Mouse (Mus musculus): Measurements from ENCODE around the gene Atp6v1e1. TPM values are rescaled to one million over a fixed set of nuclear protein-coding genes. Genes with fewer than 3 reads are reported as not detected.

Atp6v1e1 gene
- polyA plus RNA-seq, 1 experiment from 2014 or later: 112 TPM

DNA sequence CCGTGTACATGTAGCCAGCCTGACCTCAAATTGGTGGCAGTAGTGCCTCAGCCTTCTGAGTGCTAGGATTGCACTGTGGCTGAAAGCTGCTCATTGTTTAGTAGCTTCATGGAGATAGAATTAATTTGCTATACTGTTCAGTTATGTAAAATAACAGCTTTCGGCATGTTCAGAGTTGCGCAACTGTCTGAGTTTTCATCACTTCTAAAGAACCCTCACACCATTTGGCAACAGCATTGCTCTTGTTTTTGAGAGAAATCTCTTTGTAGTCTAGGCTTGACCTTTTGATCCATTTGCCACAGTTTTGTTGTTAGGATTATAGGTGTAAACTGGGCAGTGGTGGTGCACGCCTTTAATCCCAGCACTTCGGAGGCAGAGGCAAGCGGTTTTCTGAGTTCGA is 17.7 kb upstream of the Atp6v1e1 start:
- no peak overlapping the region for H3K4me3 ChIP-seq (ENCODE audit: low read length)
- peaks cover 5% of the 10 kb centered on the region for H3K4me1 ChIP-seq (replicated peaks; ENCODE audit: control insufficient read depth, insufficient read depth, low read length)
- WGBS: 91% methylated on average over 7 of the region's 7 CpGs
- no peaks in the 10 kb centered on the region for H3K27me3 ChIP-seq (ENCODE audit: control insufficient read depth, insufficient read depth, low read depth, low read length)
- H3K9ac ChIP-seq (ENCODE audit: low read length): no peak overlapping the region
- ATAC-seq (ENCODE audit: low read depth): no peak
- no peaks in the 10 kb centered on the region for H3K36me3 ChIP-seq (ENCODE audit: control insufficient read depth, insufficient read depth, low read length)
- H3K27ac ChIP-seq (ENCODE audit: low read length): no peak overlapping the region
- no peak overlapping the region for H3K4me2 ChIP-seq (ENCODE audit: low read depth, low read length)
- no peaks in the 10 kb centered on the region for H3K9me3 ChIP-seq (ENCODE audit: control insufficient read depth, low read length)

DNA sequence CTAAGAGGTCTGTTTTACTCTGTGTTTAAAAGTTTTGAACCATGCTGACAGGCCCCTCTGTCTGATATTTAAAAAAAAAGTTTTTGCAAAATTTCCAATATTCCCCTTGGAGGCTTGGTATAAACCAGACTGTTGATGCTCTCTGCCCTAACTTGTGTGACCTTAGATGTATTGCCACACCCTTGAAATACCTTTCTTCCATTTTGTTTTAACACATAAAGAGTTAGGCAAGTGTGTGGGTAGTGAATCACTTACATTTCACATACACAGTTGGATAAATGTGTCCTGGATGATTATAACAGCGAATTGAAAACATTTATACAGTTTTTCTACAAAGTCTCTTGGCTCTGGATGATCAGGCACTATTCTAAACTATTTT is 14.5 kb upstream of the Atp6v1e1 start:
- H3K9ac ChIP-seq (ENCODE audit: low read length): peak overlapping the region; percentile 87; the same call in 1 of the 2 replicates
- H3K27me3 ChIP-seq (ENCODE audit: control insufficient read depth, insufficient read depth, low read depth, low read length): no peaks in the 10 kb centered on the region
- ATAC-seq (ENCODE audit: low read depth): no peak
- 59% methylated on average over 1 of the region's 1 CpGs for WGBS
- H3K27ac ChIP-seq (ENCODE audit: low read length): no peak overlapping the region
- no peaks in the 10 kb centered on the region for H3K9me3 ChIP-seq (ENCODE audit: control insufficient read depth, low read length)
- H3K36me3 ChIP-seq (ENCODE audit: control insufficient read depth, insufficient read depth, low read length): no peaks in the 10 kb centered on the region
- peak overlapping the region; percentile 68 for H3K4me3 ChIP-seq (ENCODE audit: low read length)
- H3K4me1 ChIP-seq (replicated peaks; ENCODE audit: control insufficient read depth, insufficient read depth, low read length): peaks cover 5% of the 10 kb centered on the region
- peak overlapping the region; percentile 67 for H3K4me2 ChIP-seq (ENCODE audit: low read depth, low read length)

DNA sequence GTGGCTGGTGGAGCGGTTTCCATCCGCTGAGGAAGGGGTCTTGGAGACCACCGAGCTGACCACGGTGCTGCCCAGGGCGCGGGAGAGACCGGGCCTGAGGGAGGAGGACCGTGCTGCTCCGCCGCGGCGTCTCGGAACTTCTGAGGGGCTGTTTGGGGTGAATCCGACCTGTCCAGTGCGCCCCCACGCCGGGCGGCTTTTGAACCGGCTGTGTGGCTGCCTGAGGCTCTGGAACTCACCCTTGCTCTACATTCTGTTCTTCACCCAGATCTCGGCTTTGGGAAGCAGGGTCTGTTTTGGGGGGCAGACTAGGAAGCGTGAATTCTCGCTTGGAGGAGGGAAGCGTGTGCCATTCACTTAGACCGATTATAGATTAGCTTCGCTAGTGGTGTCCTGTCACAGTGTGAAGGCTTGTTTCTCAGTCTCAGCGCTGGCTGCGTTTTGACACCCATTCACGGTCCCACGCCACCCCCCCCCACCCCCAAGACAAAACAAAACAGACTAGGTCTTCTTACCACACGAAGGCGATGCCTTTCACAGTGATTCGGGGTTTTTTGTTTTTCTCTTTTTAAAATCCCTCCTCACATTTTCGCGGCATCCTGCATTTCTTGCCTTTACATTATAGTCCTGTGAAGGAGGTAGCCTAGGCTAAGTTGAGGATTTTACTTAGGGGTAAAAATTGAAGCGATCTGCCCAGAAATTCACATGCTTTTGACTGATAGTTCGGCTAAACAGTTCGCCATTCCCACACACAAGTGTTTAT is 14.0 kb upstream of the Atp6v1e1 start:
- H3K4me1 ChIP-seq (replicated peaks; ENCODE audit: control insufficient read depth, insufficient read depth, low read length): peaks cover 5% of the 10 kb centered on the region
- peak overlapping the region; percentile 67 for H3K4me2 ChIP-seq (ENCODE audit: low read depth, low read length)
- H3K4me3 ChIP-seq (ENCODE audit: low read length): peak overlapping the region; percentile 68
- ATAC-seq (ENCODE audit: low read depth): peak; percentile 75
- no peaks in the 10 kb centered on the region for H3K9me3 ChIP-seq (ENCODE audit: control insufficient read depth, low read length)
- peak overlapping the region; percentile 88 for H3K27ac ChIP-seq (ENCODE audit: low read length)
- H3K27me3 ChIP-seq (ENCODE audit: control insufficient read depth, insufficient read depth, low read depth, low read length): no peaks in the 10 kb centered on the region
- no peaks in the 10 kb centered on the region for H3K36me3 ChIP-seq (ENCODE audit: control insufficient read depth, insufficient read depth, low read length)
- peak overlapping the region; percentile 87 for H3K9ac ChIP-seq (ENCODE audit: low read length)
- 1% methylated on average over 37 of the region's 37 CpGs for WGBS

DNA sequence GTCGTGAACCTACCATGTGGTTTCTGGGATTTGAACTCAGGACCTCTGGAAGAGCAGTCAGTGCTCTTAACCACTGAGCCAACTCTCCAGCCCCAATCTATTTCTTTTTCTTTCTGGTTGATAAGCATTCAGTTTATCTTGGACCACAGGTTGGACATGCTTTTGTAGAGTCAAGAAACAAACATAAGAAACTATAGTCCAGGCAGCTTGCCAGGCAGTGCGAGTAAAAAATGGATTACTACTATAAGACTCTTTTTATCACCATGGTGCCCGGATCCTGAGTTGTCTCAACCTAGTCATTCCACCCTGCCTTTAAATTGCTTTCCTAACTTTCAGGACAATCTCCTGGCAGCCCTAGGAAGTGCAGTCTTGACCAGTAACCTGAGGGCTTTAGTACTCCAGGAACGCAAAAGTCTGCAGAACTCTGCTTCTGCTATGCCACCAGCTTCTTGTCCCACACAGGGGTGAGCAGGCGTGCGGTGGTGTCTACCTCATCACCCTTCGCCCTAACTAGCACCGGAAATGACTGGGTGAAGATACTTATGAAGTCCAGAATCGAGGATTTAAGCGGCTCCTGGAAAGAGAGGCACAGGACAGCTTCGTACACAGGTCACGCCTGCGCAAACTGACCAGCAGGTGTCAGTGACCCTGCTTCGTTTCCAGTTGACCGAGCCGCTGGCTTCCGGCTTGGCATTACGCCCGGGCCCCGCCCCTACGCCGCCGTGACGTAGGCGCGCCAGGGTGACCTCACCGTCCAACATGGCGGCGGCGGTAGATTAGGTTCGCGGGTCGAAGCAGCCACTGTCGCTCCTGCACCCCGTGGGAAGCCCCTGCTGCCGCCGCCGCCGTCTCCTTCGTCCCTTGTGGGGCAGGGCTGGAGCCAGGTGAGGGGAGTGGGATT is 13.1 kb upstream of the Atp6v1e1 start, which contains the start of gene Bcl2l13:
Gene Bcl2l13, plus strand, starts transcription at position 739 of the 901 bp plus-strand sequence.
- Histone ChIP-seq H3K4me3 (ENCODE audit: low read length) (peak within 1 kb of the TSS; percentile 68), H3K9ac (ENCODE audit: low read length) (peak within 1 kb of the TSS; percentile 87), H3K9me3 (ENCODE audit: control insufficient read depth, low read length) (no peaks in the 10 kb centered on the region), H3K4me1 (replicated peaks; ENCODE audit: control insufficient read depth, insufficient read depth, low read length) (peaks cover 5% of the 10 kb centered on the region), H3K4me2 (ENCODE audit: low read depth, low read length) (peak within 1 kb of the TSS; percentile 67), H3K27me3 (ENCODE audit: control insufficient read depth, insufficient read depth, low read depth, low read length) (no peaks in the 10 kb centered on the region), H3K36me3 (ENCODE audit: control insufficient read depth, insufficient read depth, low read length) (no peaks in the 10 kb centered on the region), H3K27ac (ENCODE audit: low read length) (peak within 1 kb of the TSS; percentile 88)
- 3% methylated on average over 40 of the region's 40 CpGs for WGBS
- peak; percentile 97 for ATAC-seq (ENCODE audit: low read depth)

DNA sequence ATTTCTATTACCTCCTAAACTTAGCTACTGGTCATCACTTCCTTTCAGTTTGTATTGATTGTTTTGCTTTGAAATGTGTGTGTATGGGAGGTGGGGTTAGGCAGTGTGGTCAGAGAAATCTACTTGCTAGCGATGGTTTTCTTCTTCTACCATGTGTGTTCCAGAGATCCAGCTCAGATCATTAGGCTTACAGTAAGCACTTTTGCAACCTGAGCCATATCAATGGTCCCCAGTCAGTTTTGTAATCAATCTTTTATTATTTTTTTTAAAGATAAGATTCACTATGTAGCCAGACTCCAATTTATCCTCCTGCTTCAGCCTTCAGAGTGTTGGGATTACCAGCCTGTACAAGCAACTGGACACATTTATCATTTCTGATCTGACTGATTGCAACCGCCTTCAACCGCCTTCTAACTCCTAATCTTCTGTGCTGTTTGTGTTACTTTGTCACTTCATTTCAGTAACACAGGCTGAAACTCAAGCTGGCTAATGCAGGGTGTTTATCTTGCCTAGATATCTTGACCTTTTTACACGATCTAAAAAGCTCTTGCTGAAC is 12.3 kb upstream of the Atp6v1e1 start:
- WGBS: 55% methylated on average over 4 of the region's 4 CpGs
- no peaks in the 10 kb centered on the region for H3K9me3 ChIP-seq (ENCODE audit: control insufficient read depth, low read length)
- peaks cover 5% of the 10 kb centered on the region for H3K4me1 ChIP-seq (replicated peaks; ENCODE audit: control insufficient read depth, insufficient read depth, low read length)
- no peak overlapping the region for H3K27ac ChIP-seq (ENCODE audit: low read length)
- H3K27me3 ChIP-seq (ENCODE audit: control insufficient read depth, insufficient read depth, low read depth, low read length): no peaks in the 10 kb centered on the region
- ATAC-seq (ENCODE audit: low read depth): no peak
- H3K36me3 ChIP-seq (ENCODE audit: control insufficient read depth, insufficient read depth, low read length): no peaks in the 10 kb centered on the region
- H3K9ac ChIP-seq (ENCODE audit: low read length): no peak overlapping the region
- no peak overlapping the region for H3K4me3 ChIP-seq (ENCODE audit: low read length)
- H3K4me2 ChIP-seq (ENCODE audit: low read depth, low read length): no peak overlapping the region

DNA sequence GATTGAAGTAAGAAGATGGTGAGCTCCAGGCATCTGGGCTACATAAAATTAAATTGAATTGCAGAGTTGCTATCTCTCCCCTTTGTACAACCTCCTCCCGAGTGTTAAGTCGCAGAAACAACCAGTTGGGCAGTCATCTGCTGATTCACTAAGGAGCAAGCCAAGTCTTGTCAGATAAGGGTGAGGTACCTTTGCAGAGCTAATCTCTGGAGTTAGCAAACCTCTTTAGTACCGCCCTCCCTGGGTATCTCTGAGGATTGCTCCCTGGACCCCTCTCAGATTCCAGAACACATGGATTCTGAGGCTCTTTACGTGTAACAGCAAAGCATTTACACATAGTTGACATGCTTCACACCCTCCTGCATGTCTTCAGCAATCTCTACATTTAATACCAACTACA is 9.5 kb upstream of the Atp6v1e1 start:
- no peak overlapping the region for H3K4me3 ChIP-seq (ENCODE audit: low read length)
- no peaks in the 10 kb centered on the region for H3K9me3 ChIP-seq (ENCODE audit: control insufficient read depth, low read length)
- whole genome bisulfite sequencing: 60% methylated on average over 4 of the region's 4 CpGs
- no peaks in the 10 kb centered on the region for H3K36me3 ChIP-seq (ENCODE audit: control insufficient read depth, insufficient read depth, low read length)
- H3K27me3 ChIP-seq (ENCODE audit: control insufficient read depth, insufficient read depth, low read depth, low read length): no peaks in the 10 kb centered on the region; the same call in 1 of the 2 replicates
- no peak overlapping the region for H3K4me2 ChIP-seq (ENCODE audit: low read depth, low read length)
- no peak for ATAC-seq (ENCODE audit: low read depth)
- H3K27ac ChIP-seq (ENCODE audit: low read length): no peak overlapping the region
- H3K4me1 ChIP-seq (replicated peaks; ENCODE audit: control insufficient read depth, insufficient read depth, low read length): peaks cover 3% of the 10 kb centered on the region
- no peak overlapping the region for H3K9ac ChIP-seq (ENCODE audit: low read length)

DNA sequence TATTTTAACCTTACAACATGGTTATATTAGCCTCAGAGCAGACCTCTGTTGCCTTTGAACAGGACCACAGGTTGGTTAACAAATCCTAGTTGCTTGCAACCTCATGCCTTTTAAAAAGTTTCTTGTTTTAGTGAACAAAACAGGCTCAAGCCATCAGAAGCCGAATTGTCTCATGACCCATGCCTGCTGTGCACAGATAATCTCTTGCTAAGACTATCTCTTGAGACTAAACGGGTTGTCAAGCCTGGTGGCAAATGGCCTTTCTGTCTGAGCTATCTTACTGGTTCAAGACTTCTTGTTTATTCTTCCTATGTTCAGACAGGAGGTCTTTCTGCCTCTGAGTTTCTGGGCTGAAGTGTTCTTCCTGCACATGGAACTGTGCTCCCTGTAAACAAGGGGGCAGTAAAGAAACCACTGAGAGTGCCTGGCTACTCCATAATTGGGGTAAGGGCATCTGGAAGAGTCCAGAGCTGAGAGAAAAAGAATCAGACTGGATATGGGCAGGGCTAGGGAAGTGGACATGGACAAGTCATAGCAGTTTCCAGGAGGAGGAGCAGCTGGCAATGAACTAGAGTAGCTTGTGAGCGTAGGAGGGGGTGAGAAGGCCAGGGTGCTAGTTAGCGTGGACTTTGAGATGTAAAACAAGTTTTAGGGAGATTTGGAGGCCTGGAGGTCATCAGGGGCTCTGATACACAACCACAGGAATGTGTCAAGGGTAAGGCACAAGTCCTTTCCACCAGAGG is 8.4 kb upstream of the Atp6v1e1 start:
- 45% methylated on average over 4 of the region's 4 CpGs for WGBS
- Histone ChIP-seq H3K36me3 (ENCODE audit: control insufficient read depth, insufficient read depth, low read length) (no peaks in the 10 kb centered on the region), H3K27ac (ENCODE audit: low read length) (no peak overlapping the region), H3K9me3 (ENCODE audit: control insufficient read depth, low read length) (no peaks in the 10 kb centered on the region), H3K4me2 (ENCODE audit: low read depth, low read length) (no peak overlapping the region), H3K4me1 (replicated peaks; ENCODE audit: control insufficient read depth, insufficient read depth, low read length) (no peaks in the 10 kb centered on the region), H3K4me3 (ENCODE audit: low read length) (no peak overlapping the region), H3K27me3 (ENCODE audit: control insufficient read depth, insufficient read depth, low read depth, low read length) (no peaks in the 10 kb centered on the region; the same call in 1 of the 2 replicates), H3K9ac (ENCODE audit: low read length) (no peak overlapping the region)
- no peak for ATAC-seq (ENCODE audit: low read depth)

DNA sequence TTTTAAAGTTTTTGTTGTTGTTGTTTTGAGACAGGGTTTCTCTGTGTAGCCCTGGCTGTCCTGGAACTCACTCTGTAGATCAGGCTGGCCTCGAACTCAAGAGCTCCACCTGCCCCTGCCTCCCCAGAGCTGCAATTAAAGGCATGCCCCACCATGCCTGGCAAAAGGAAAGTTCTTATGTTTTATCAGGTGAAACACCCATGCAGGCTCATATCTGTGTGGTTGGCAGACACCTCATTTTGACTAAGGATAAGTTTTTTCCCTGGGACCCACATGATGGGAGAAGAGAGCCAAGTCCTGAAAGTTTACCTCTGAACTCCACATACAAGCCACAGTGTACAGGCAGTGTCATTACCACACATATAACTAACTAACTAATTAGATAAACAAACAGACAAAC is 7.5 kb upstream of the Atp6v1e1 start:
- Histone ChIP-seq H3K4me2 (ENCODE audit: low read depth, low read length) (no peak overlapping the region), H3K9me3 (ENCODE audit: control insufficient read depth, low read length) (no peaks in the 10 kb centered on the region), H3K27me3 (ENCODE audit: control insufficient read depth, insufficient read depth, low read depth, low read length) (no peaks in the 10 kb centered on the region; the same call in 1 of the 2 replicates), H3K36me3 (ENCODE audit: control insufficient read depth, insufficient read depth, low read length) (no peaks in the 10 kb centered on the region), H3K4me3 (ENCODE audit: low read length) (no peak overlapping the region), H3K4me1 (replicated peaks; ENCODE audit: control insufficient read depth, insufficient read depth, low read length) (no peaks in the 10 kb centered on the region), H3K9ac (ENCODE audit: low read length) (no peak overlapping the region), H3K27ac (ENCODE audit: low read length) (no peak overlapping the region)
- ATAC-seq (ENCODE audit: low read depth): no peak
- WGBS: 50% methylated on average over 1 of the region's 1 CpGs
